Mouse (Mus musculus) limb, embryonic 11.5 days (tissue): ENCODE measurements around the gene Tnfsf10. TPM values are rescaled to one million over a fixed set of nuclear protein-coding genes. Genes with fewer than 3 reads are reported as not detected.
"Not testable (repeated sequence)": the region's sequence is repeated elsewhere in the genome, so short reads cannot be mapped to it uniquely, and the experiment has no call there.

Source experiments
- ATAC-seq: fragments of 200-750 bp; cut with Nextera tagmentation; 2 replicates; pipeline ENCODE4 v1.8.0; 2017; ENCODE audit warnings: low read depth; ENCODE audit not compliant: insufficient number of reproducible peaks, low FRiP score, low TSS enrichment
- DNase-seq: peaks from one replicate; pipeline ENCODE4 v3.0.0-alpha.2; 2015; ENCODE audit warnings: low spot score
- H3K27ac ChIP-seq: fragments of 300-500 bp; sonication (generic); replicated peaks from 2 replicates; pipeline ENCODE4 v1.5.1; 2014; ENCODE audit warnings: low read depth, mild to moderate bottlenecking, low read length
- H3K27me3 ChIP-seq: fragments of 300-500 bp; sonication (generic); 2 replicates; pipeline ENCODE4 v1.6.1; 2014; ENCODE audit warnings: mild to moderate bottlenecking, low read length, mixed read lengths; ENCODE audit not compliant: control insufficient read depth, insufficient read depth
- H3K36me3 ChIP-seq: fragments of 300-500 bp; sonication (generic); 2 replicates; pipeline ENCODE4 v1.6.1; 2014; ENCODE audit warnings: mild to moderate bottlenecking, low read length, moderate library complexity, mixed read lengths; ENCODE audit not compliant: control insufficient read depth, insufficient read depth
- H3K4me1 ChIP-seq: fragments of 300-500 bp; sonication (generic); 2 replicates; pipeline ENCODE4 v1.6.1; 2014; ENCODE audit warnings: low read length, mixed read lengths; ENCODE audit not compliant: control insufficient read depth, insufficient read depth
- H3K4me2 ChIP-seq: fragments of 300-500 bp; sonication (generic); 2 replicates; pipeline ENCODE4 v1.6.1; 2014; ENCODE audit warnings: low read depth, mild to moderate bottlenecking, moderate library complexity; ENCODE audit not compliant: severe bottlenecking
- H3K4me3 ChIP-seq: fragments of 300-500 bp; sonication (generic); 2 replicates; pipeline ENCODE4 v1.5.1; 2014; ENCODE audit warnings: low read depth, low read length
- H3K9ac ChIP-seq: fragments of 300-500 bp; sonication (generic); 2 replicates; pipeline ENCODE4 v1.6.1; 2014; ENCODE audit warnings: mild to moderate bottlenecking, low read length
- H3K9me3 ChIP-seq: fragments of 300-500 bp; sonication (generic); 2 replicates; pipeline ENCODE4 v1.6.1; 2016; ENCODE audit warnings: low read length; ENCODE audit not compliant: control insufficient read depth
- WGBS: fragments of 180-500 bp; shearing (Covaris S2); extraction: QIAGEN DNeasy Blood & Tissue Kit; methylation state at CpG from one replicate; pipeline ENCODE4 v1.1.7; 2014; 5-methylcytosine and 5-hydroxymethylcytosine counted together
- polyA plus RNA-seq: library from polyadenylated mRNA; unstranded; fragments of >200 nt; fragmentation: Nextera tagmentation; extraction: Ambion mirVana; gene quantifications from 2 replicates; pipeline ENCODE4 v1.2.1, GENCODE M21; 2014

Gene Tnfsf10
- polyA plus RNA-seq, 1 experiment from 2014 or later, result 0.04 TPM

- peak overlapping the region; percentile 4 for H3K4me3 ChIP-seq
- ATAC-seq, result no peak
- H3K9ac ChIP-seq, result no peak overlapping the region
- no peaks in the 10 kb centered on the region for H3K9me3 ChIP-seq
- H3K27me3 ChIP-seq, result no peaks in the 10 kb centered on the region
- H3K36me3 ChIP-seq, result no peaks in the 10 kb centered on the region
- peak overlapping the region; percentile 34 for H3K4me2 ChIP-seq
- WGBS, result 6% methylated on average over 27 of the region's 27 CpGs
- H3K4me1 ChIP-seq, result no peaks in the 10 kb centered on the region
- H3K27ac ChIP-seq, result no peak overlapping the region
- peak; percentile 46 for DNase-seq
Measured at GRCm38 (mm10) chr3:27283071-27283713, 33.6 kb upstream of the Tnfsf10 start.

- H3K4me2 ChIP-seq, result no peak overlapping the region
- H3K27ac ChIP-seq, result no peak overlapping the region
- no peaks in the 10 kb centered on the region for H3K9me3 ChIP-seq
- ATAC-seq, result no peak
- no peaks in the 10 kb centered on the region for H3K36me3 ChIP-seq
- H3K9ac ChIP-seq, result no peak overlapping the region
- no peak overlapping the region for H3K4me3 ChIP-seq
- H3K27me3 ChIP-seq, result no peaks in the 10 kb centered on the region
- WGBS, result 69% methylated on average over 7 of the region's 7 CpGs
- no peaks in the 10 kb centered on the region for H3K4me1 ChIP-seq
- DNase-seq, result no peak
Measured at GRCm38 (mm10) chr3:27283796-27284195, 33.0 kb upstream of the Tnfsf10 start.

GRCm38 (mm10) chr3:27284227-27284626 lies 32.6 kb upstream of the Tnfsf10 start:
- Histone ChIP-seq H3K9me3 (no peaks in the 10 kb centered on the region), H3K4me1 (no peaks in the 10 kb centered on the region), H3K27ac (no peak overlapping the region), H3K9ac (no peak overlapping the region), H3K4me2 (no peak overlapping the region), H3K36me3 (no peaks in the 10 kb centered on the region), H3K4me3 (no peak overlapping the region), H3K27me3 (no peaks in the 10 kb centered on the region)
- ATAC-seq (no peak), DNase-seq (no peak)
- 89% methylated on average over 5 of the region's 5 CpGs for WGBS

- no peaks in the 10 kb centered on the region for H3K4me1 ChIP-seq
- no peaks in the 10 kb centered on the region for H3K9me3 ChIP-seq
- 86% methylated on average over 9 of the region's 9 CpGs for WGBS
- DNase-seq (no peak), ATAC-seq (no peak)
- H3K9ac ChIP-seq, result no peak overlapping the region
- H3K4me2 ChIP-seq, result no peak overlapping the region
- no peaks in the 10 kb centered on the region for H3K27me3 ChIP-seq
- no peak overlapping the region for H3K27ac ChIP-seq
- no peaks in the 10 kb centered on the region for H3K36me3 ChIP-seq
- H3K4me3 ChIP-seq, result no peak overlapping the region
Measured at GRCm38 (mm10) chr3:27285072-27285471, 31.8 kb upstream of the Tnfsf10 start.

- Histone ChIP-seq H3K27ac (no peak overlapping the region), H3K4me3 (no peak overlapping the region), H3K4me1 (no peaks in the 10 kb centered on the region), H3K27me3 (no peaks in the 10 kb centered on the region), H3K36me3 (no peaks in the 10 kb centered on the region), H3K9ac (no peak overlapping the region), H3K4me2 (no peak overlapping the region), H3K9me3 (no peaks in the 10 kb centered on the region)
- DNase-seq, result no peak
- 91% methylated on average over 2 of the region's 2 CpGs for WGBS
- no peak for ATAC-seq
Measured at GRCm38 (mm10) chr3:27288301-27288700, 28.5 kb upstream of the Tnfsf10 start.

- H3K4me2 ChIP-seq, result no peak overlapping the region
- no peak overlapping the region for H3K9ac ChIP-seq
- DNase-seq (no peak), ATAC-seq (no peak)
- no peak overlapping the region for H3K27ac ChIP-seq
- no peaks in the 10 kb centered on the region for H3K4me1 ChIP-seq
- H3K9me3 ChIP-seq, result no peaks in the 10 kb centered on the region
- H3K4me3 ChIP-seq, result no peak overlapping the region
- 73% methylated on average over 8 of the region's 8 CpGs for WGBS
- H3K36me3 ChIP-seq, result no peaks in the 10 kb centered on the region
- no peaks in the 10 kb centered on the region for H3K27me3 ChIP-seq
Measured at GRCm38 (mm10) chr3:27288909-27289308, 27.9 kb upstream of the Tnfsf10 start.

GRCm38 (mm10) chr3:27290285-27290684 lies 26.5 kb upstream of the Tnfsf10 start:
- 86% methylated on average over 5 of the region's 5 CpGs for WGBS
- H3K9me3 ChIP-seq, result no peaks in the 10 kb centered on the region
- no peak for ATAC-seq

GRCm38 (mm10) chr3:27290945-27291344 lies 25.9 kb upstream of the Tnfsf10 start:
- H3K4me3 ChIP-seq, H3K27me3 ChIP-seq, H3K36me3 ChIP-seq, ATAC-seq, H3K4me1 ChIP-seq, H3K9ac ChIP-seq, H3K9me3 ChIP-seq, H3K4me2 ChIP-seq, H3K27ac ChIP-seq, DNase-seq: not testable (repeated sequence)
- 93% methylated on average over 5 of the region's 5 CpGs for WGBS

More at GRCm38 (mm10) chr3:27290285-27290684, 26.5 kb upstream of the Tnfsf10 start:
- Histone ChIP-seq H3K9ac (no peak overlapping the region), H3K36me3 (no peaks in the 10 kb centered on the region), H3K27ac (no peak overlapping the region), H3K4me3 (no peak overlapping the region), H3K4me2 (no peak overlapping the region), H3K4me1 (no peaks in the 10 kb centered on the region), H3K27me3 (no peaks in the 10 kb centered on the region)
- DNase-seq, result no peak

- not testable (repeated sequence) for ATAC-seq, H3K9me3 ChIP-seq, H3K27ac ChIP-seq, H3K4me1 ChIP-seq, DNase-seq, H3K4me2 ChIP-seq, H3K36me3 ChIP-seq, H3K27me3 ChIP-seq, H3K4me3 ChIP-seq, H3K9ac ChIP-seq
- WGBS, result 81% methylated on average over 4 of the region's 4 CpGs
Measured at GRCm38 (mm10) chr3:27291411-27291810, 25.4 kb upstream of the Tnfsf10 start.
